Mouse (Mus musculus) heart, postnatal 10 days (tissue): ENCODE results near the gene Cep63. TPM values are rescaled to one million over a fixed set of nuclear protein-coding genes. Genes with fewer than 3 reads are reported as not detected.

Experiments used
- DNase-seq, 2 experiments: peaks; one replicate each; pipeline ENCODE4 v3.0.0; 2021
- intact Hi-C: fragments of 180-260 bp; cut with DNase I; formaldehyde crosslinking; loops from one replicate; pipeline ENCODE4 v1.15.1; 2025
- total RNA-seq, 2 experiments: library from RNA; stranded (reverse); gene quantifications; 2 replicates each; pipeline ENCODE4 v1.2.3; 2021

The Cep63 gene
- total RNA-seq, 2 experiments from 2014 or later, result 34.3 to 36.1 TPM

DNA sequence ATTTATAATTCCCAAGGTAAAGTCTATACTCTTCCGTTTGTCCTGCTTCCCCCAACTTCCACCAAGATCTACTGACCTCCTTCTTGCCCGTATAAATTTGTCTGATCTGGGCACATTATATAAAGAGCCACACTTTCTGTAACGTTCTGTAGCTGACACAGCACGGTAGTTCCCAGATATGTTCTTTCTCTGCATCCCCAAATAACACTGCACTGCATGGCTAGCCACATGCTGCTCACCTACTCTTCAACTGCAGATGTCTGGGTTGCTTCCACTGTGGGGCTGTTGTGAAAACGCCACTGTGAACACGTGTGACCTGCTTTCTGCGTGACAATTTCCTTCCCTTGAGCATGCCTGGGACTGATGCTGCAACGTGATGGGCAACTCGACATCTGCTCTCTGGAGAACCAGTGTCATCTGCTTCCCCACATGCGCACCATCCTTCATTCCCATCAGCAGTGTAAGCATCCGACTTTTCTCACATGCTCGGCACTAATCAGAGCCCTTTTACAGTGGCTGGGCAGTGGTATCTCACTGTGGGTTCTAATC, 44.3 kb downstream of the Cep63 start:
- intact Hi-C loops, result no loop called here
- no peak for DNase-seq

DNA sequence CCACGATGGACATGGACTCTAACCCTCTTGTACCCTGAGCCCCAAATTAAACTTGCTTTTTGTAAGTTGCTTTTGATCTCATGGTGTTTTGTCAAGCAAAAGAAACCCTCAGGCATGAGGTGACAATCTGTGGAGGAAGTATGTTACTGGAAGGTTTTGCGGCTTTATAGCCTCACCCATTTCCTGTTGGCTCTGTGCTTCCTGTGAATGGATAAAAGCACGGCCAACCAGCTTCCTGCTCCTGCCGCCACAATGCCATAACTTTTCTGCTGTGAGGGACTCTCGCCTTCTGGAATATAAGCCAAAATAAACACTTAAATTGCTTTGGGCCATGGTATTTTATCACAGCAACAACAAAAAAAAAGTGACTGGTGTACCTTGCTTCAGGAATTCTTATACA, 48.9 kb downstream of the Cep63 start:
- intact Hi-C loops, result no loop called here
- DNase-seq, result peak; percentile 6 to 14

DNA sequence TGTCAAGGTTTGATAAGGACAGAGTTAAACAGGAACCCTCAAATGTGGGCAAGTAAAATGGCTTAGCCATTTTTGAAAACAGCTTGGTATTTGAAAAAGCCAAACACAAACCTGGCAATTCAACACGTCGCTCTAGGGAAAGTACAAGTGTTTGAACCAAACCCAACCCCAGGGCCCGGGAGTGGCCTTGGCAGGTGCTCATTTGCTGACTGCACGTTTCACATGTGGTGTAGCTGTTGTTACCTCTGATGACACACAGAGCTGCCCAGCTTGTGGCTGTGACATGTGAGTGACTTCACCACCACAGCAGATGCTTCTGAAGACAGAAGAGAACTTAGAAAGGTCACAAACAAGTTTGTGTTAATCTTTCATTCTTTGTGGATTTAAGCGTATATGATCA, 53.4 kb downstream of the Cep63 start:
- intact Hi-C loops, result no loop called here
- no peak for DNase-seq

DNA sequence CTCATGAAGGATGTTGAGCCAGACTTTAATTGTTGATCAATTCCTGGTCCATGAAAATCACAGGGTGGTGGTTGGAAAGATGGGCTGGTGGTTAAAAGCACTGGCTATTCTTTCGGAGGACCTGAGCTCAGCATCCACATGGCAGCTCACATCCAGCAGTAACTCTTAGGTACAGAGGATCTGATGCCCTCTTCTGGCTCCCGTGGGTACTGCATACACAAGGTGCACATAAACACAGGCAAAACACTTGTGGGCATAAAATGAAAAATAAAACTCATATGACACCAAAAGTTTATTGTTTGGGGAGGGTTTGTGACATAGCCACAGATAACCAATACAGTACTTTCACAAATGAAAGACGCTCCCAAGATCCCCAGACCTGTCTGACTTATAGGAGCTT, 67.9 kb downstream of the Cep63 start:
- DNase-seq, result no peak
- intact Hi-C loops, result no loop called here

GRCm38 (mm10) chr9:102553781-102554180, 72.6 kb downstream of the Cep63 start:
- no peak for DNase-seq
- intact Hi-C loops, result no loop called here

DNA sequence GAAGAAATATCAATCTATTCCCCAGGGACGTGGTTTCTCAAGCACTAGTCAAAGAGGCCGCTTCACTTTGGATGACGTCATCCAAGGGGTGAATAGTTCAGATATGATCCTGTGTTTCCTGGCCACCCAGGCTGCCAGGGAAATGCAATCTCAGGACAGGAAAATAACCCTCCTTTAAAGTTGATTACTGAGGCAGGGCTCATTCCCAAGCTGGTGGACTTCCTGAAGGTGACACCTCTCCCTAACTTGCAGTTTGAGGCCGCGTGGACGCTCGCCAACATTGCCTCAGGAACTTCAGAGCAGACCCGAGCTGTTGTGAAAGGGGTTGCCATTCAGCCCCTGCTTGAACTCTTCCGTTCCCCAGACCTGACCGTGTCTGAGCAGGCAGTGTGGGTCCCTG, 74.6 kb downstream of the Cep63 start:
- intact Hi-C loops, result no loop called here

DNA sequence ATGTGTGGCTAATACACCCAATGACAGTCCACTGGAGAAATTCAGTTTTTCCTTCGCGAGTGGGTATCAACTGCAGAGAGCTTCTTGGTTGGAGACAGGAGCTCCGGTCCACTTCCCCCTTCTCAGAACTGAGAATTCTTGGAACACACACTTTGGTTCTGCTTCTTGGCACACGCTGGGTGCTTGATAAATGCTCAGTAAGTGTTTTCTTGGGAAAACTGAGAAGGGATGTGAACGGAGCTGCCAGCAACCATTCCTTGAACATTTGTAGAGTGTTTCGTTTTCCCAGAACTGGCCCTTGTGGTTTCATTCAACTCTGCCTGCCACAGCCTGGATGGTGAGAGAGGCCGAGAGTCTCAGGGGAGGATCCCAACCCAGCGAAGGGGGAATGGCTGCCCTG, 77.1 kb downstream of the Cep63 start:
- intact Hi-C loops, result loop anchor here (5.0 kb wide), 1 partner anchor 1237 kb away; no protein-coding TSS in a partner anchor
- peak; percentile 11 to 20 for DNase-seq

More for the DNA sequence above, 74.6 kb downstream of the Cep63 start:
- DNase-seq, result peak in 1 of 2 experiments; percentile 40

DNA sequence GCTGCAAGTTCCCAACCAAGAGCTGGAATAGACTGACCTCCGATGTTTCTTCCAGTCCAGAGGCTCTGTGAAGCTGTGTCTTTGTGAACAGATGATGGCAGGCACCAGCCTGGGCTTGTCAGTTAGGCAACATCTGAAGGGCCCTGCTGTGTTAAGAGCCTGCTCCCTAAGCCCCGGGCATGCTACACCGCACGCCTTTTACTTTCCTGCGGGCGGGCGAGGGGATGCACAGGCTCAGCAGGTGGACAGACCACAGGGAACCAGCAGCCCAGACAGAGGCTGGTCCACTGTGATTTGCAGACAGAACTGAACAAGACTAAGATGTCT, 79.3 kb downstream of the Cep63 start:
- no peak for DNase-seq

GRCm38 (mm10) chr9:102546256-102547027, 79.9 kb downstream of the Cep63 start:
- intact Hi-C loops, result loop anchor here (2.0 to 5.0 kb wide), 2 partner anchors 856 to 1234 kb away; no protein-coding TSS in a partner anchor
- no peak for DNase-seq

More for the DNA sequence above, 79.3 kb downstream of the Cep63 start:
- intact Hi-C loops, result loop anchor here (2.0 to 5.0 kb wide), 2 partner anchors 856 to 1235 kb away; no protein-coding TSS in a partner anchor

- DNase-seq, result no peak
- intact Hi-C loops, result loop anchor here (1.0 to 5.0 kb wide), 3 partner anchors 142 to 1233 kb away; no protein-coding TSS in a partner anchor
Measured at GRCm38 (mm10) chr9:102545406-102546255, 80.7 kb downstream of the Cep63 start.

DNA sequence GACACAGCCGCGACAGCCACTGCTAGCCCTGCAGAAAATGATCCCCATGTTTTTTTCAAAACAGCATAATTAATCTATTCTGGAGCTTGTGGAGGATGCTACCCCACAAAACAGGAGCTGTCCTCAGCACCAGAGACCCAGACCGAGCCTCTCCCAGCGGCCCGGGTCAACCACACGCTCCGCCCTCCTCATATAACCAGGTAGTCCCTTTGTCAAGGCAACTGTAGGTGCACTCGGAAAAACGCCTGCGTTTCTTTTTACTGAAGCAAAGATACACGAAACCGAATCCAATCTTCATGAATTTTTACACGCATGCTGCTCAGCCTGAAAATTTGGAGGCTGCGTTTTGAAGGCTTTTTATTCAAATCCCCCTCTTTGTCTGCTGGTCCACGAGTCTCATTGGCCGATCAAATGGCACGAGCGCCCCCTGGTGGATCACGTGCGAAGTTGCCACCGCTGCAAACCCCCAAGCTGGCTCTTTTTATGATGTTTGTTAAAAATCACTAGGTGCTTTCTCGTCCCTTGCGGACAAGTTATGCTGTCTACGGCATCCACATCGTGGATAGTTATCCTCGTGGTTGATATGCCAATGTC, 81.5 kb downstream of the Cep63 start:
- peak; percentile 86 to 92 for DNase-seq
- intact Hi-C loops, result loop anchor here (1.0 to 5.0 kb wide), 3 partner anchors 63 to 1233 kb away; no protein-coding TSS in a partner anchor

GRCm38 (mm10) chr9:102544116-102544772, 82.1 kb downstream of the Cep63 start:
- peak in 1 of 2 experiments; percentile 8 for DNase-seq
- intact Hi-C loops, result loop anchor here (5.0 kb wide), 1 partner anchor 62 kb away; no protein-coding TSS in a partner anchor

DNA sequence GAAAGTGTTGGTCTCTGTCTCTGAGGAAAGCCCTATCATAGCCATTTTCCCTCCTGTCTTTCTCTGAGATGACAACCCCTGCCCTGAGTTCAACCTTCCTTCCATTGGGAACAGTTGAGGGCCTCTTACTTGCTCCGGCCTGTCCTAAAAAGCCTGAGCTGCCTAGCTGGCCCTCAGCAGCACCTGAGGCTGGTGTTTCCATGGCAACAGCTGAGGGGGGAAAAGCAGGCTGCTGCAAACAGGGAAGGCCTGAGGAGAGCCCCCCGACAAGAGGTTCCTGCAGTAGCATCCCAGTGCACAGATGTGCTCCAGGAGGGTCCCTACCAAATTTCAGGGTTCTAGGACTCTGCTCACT, 82.6 kb downstream of the Cep63 start:
- intact Hi-C loops, result loop anchor here (5.0 kb wide), 1 partner anchor 61 kb away; no protein-coding TSS in a partner anchor
- DNase-seq, result no peak

DNA sequence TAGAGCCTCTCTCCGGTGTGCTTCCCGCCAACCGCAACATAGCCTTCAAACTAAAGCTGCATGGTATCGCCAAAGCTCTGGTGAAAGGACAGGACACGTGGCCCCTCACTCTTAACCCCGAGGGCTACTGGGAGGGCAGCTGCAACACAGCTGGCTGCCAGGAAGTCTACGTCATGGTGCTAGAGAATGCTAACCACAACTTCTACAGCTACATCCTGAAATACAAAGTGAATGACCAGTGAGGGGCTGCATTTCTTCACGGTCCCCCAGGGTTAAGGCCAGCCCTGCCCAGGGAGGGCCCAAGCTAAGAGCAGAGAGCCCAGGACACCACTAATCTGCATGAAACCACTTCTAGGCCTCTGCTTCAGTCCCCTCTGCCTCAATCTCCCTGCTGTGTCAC, 83.8 kb downstream of the Cep63 start:
- intact Hi-C loops, result loop anchor here (5.0 kb wide), 1 partner anchor 60 kb away; no protein-coding TSS in a partner anchor
- DNase-seq, result no peak

- intact Hi-C loops, result loop anchor here (5.0 kb wide), 1 partner anchor 59 kb away; no protein-coding TSS in a partner anchor
- DNase-seq, result no peak
Measured at GRCm38 (mm10) chr9:102541666-102542065, 84.7 kb downstream of the Cep63 start.

GRCm38 (mm10) chr9:102539699-102540098, 86.6 kb downstream of the Cep63 start:
- DNase-seq, result no peak
- intact Hi-C loops, result loop anchor here (5.0 kb wide), 1 partner anchor 57 kb away; no protein-coding TSS in a partner anchor

GRCm38 (mm10) chr9:102536968-102537367, 89.4 kb downstream of the Cep63 start:
- intact Hi-C loops, result no loop called here
- DNase-seq, result no peak
